Mouse (Mus musculus) kidney, postnatal 36 days (tissue): ENCODE results near the gene Ehmt1.

Experiments used
- DNase-seq, 2 experiments: peaks; one replicate each; pipeline ENCODE4 v3.0.0; 2021 to 2022; ENCODE audit warnings: mixed read lengths in 2 of 2

The Ehmt1 gene

GRCm38 (mm10) chr2:24918930-24919838, at the start of gene Ehmt1:
Gene Ehmt1, minus strand, starts transcription at chr2:24919614.
- peak; percentile 95 to 97 for DNase-seq

- DNase-seq: peak; percentile 86 to 94
These were observed 43.0 kb upstream of the Ehmt1 start, which contains the start of gene Dph7 for GRCm38 (mm10) chr2:24962304-24963000. Gene Dph7, plus strand, starts transcription at chr2:24962400.

GRCm38 (mm10) chr2:24960910-24961309, 41.5 kb upstream of the Ehmt1 start:
- peak; percentile 59 to 72 for DNase-seq

- DNase-seq: no peak
These were observed 33.2 kb upstream of the Ehmt1 start for GRCm38 (mm10) chr2:24952537-24953055.

- peak in 1 of 2 experiments; percentile 43 for DNase-seq
These were observed 30.7 kb upstream of the Ehmt1 start for GRCm38 (mm10) chr2:24950189-24950535.

- peak; percentile 98 to 99 for DNase-seq
These were observed 30.2 kb upstream of the Ehmt1 start, which contains the start of gene Zmynd19 for GRCm38 (mm10) chr2:24949421-24950188. Gene Zmynd19, plus strand, starts transcription at chr2:24949792.

GRCm38 (mm10) chr2:24944304-24944703, 24.9 kb upstream of the Ehmt1 start:
- DNase-seq: peak; percentile 69 to 70

- DNase-seq: no peak
These were observed 22.7 kb upstream of the Ehmt1 start for GRCm38 (mm10) chr2:24942092-24942491.

GRCm38 (mm10) chr2:24935057-24935796, 15.8 kb upstream of the Ehmt1 start, which contains the start of gene Arrdc1:
Gene Arrdc1, minus strand, starts transcription at chr2:24935252.
- DNase-seq: peak; percentile 97

GRCm38 (mm10) chr2:24934441-24934963, 15.1 kb upstream of the Ehmt1 start:
- DNase-seq: peak; percentile 66

- no peak for DNase-seq
These were observed 10.2 kb upstream of the Ehmt1 start for GRCm38 (mm10) chr2:24929593-24929992.

GRCm38 (mm10) chr2:24929119-24929518, 9.7 kb upstream of the Ehmt1 start:
- peak; percentile 56 to 69 for DNase-seq

GRCm38 (mm10) chr2:24927810-24928479, 8.5 kb upstream of the Ehmt1 start:
- DNase-seq: peak; percentile 70 to 77

- peak in 1 of 2 experiments; percentile 5 for DNase-seq
These were observed 7.5 kb upstream of the Ehmt1 start for GRCm38 (mm10) chr2:24926965-24927358.

- peak in 1 of 2 experiments; percentile 7 for DNase-seq
These were observed 7.0 kb upstream of the Ehmt1 start for GRCm38 (mm10) chr2:24926345-24926964.

GRCm38 (mm10) chr2:24925284-24925683, 5.9 kb upstream of the Ehmt1 start:
- no peak for DNase-seq

GRCm38 (mm10) chr2:24923561-24923960, 4.1 kb upstream of the Ehmt1 start:
- DNase-seq: peak; percentile 46 to 59

- no peak for DNase-seq
These were observed 393 bp upstream of the Ehmt1 start for GRCm38 (mm10) chr2:24919839-24920175.

- DNase-seq: peak in 1 of 2 experiments; percentile 6
These were observed 4.7 kb downstream of the Ehmt1 start for GRCm38 (mm10) chr2:24914762-24915161.

GRCm38 (mm10) chr2:24912589-24912988, 6.8 kb downstream of the Ehmt1 start:
- DNase-seq: no peak

- DNase-seq: no peak
These were observed 7.2 kb downstream of the Ehmt1 start for GRCm38 (mm10) chr2:24912189-24912588.
